Mouse (Mus musculus): ENCODE measurements around the gene Tnfrsf13c. TPM values are rescaled to one million over a fixed set of nuclear protein-coding genes. Genes with fewer than 3 reads are reported as not detected.
A peak's percentile ranks its signal among the peaks of the same experiment; 100 is the strongest.

Tnfrsf13c gene
- total and polyA plus RNA-seq, 3 experiments: 204 to 287 (median 257) TPM

- Histone ChIP-seq H3K27ac (ENCODE audit: insufficient read depth, low read depth) (no peak overlapping the region), H3K27me3 (replicated peaks) (peaks cover 85% of the 10 kb centered on the region), H3K9ac (ENCODE audit: insufficient read depth, low read depth) (no peak overlapping the region), H3K79me2 (replicated peaks; ENCODE audit: control insufficient read depth, extremely low read depth, insufficient read depth, poor library complexity, severe bottlenecking) (no peaks in the 10 kb centered on the region), H3K4me1 (ENCODE audit: control insufficient read depth in 1 of 2, insufficient read depth in 2 of 2) (no peaks in the 10 kb centered on the region), H3K4me3 (replicated peaks in 1 of 3; ENCODE audit: low read depth in 2 of 3, low read length in 2 of 3, poor library complexity in 1 of 3) (no peak overlapping the region), H3K36me3 (replicated peaks in 1 of 2; ENCODE audit: control insufficient read depth in 1 of 2, insufficient read depth in 1 of 2, low read length in 1 of 2) (no peaks in the 10 kb centered on the region), H3K4me2 (ENCODE audit: insufficient read depth, low read depth, poor library complexity, severe bottlenecking) (no peak overlapping the region), H3K9me3 (replicated peaks; ENCODE audit: low read length) (no peaks in the 10 kb centered on the region)
- DNase-seq (ENCODE audit: extremely low read depth): peak; percentile 49
- TF ChIP-seq USF2 (conservative IDR thresholded peaks at IDR 0.05; ENCODE audit: low read depth, low read length) (no peak), UBTF (IDR thresholded peaks at IDR 0.05; ENCODE audit: low read depth, low read length) (no peak), ZNF384 (IDR thresholded peaks at IDR 0.05; ENCODE audit: low read depth, low read length) (no peak), POLR2A (IDR thresholded peaks at IDR 0.05; ENCODE audit: low read depth, low read length) (no peak), ZMIZ1 (IDR thresholded peaks at IDR 0.05; ENCODE audit: low read depth, low read length) (no peak), ZC3H11A (IDR thresholded peaks at IDR 0.05; ENCODE audit: low read depth, low read length) (peak; percentile 21; the same call in 1 of the 2 replicates), IRF4 (IDR thresholded peaks at IDR 0.05; ENCODE audit: low read depth, low read length) (0 out of 2 replicates have a peak, but pooled peaks have one; percentile 22), TCF12 (IDR thresholded peaks at IDR 0.05; ENCODE audit: low read depth, low read length) (no peak), CTCF (conservative IDR thresholded peaks at IDR 0.05 in 1 of 2, IDR thresholded peaks at IDR 0.05 in 1 of 2; ENCODE audit: low read depth in 2 of 2, low read length in 2 of 2) (peak; percentile 87), BHLHE40 (IDR thresholded peaks at IDR 0.05; ENCODE audit: low read depth, low read length) (no peak), JUND (conservative IDR thresholded peaks at IDR 0.05; ENCODE audit: low read depth, low read length) (no peak), RAD21 (IDR thresholded peaks at IDR 0.05; ENCODE audit: low read depth, low read length) (peak; percentile 80), SMC3 (IDR thresholded peaks at IDR 0.05; ENCODE audit: low read depth, low read length) (peak; percentile 70), RCOR1 (conservative IDR thresholded peaks at IDR 0.05; ENCODE audit: low read depth, low read length) (no peak)
- in situ Hi-C loops (cut with MboI; ENCODE audit: low pct_ligation_motif_present, low pct_unique_long_range_greater_than_20kb, low sequenced_read_pairs) (loop anchor here (25.0 kb wide), 1 partner anchor 821 kb away; the partner anchor contains the start of gene Serhl), dilution Hi-C loops (cut with MboI; ENCODE audit: extremely low pct_ligation_motif_present, extremely low pct_unique_long_range_greater_than_20kb, low sequenced_read_pairs) (no loop called here)
Measured at GRCm38 (mm10) chr15:82266356-82266755, 42.2 kb upstream of the Tnfrsf13c start.

GRCm38 (mm10) chr15:82259510-82259909 lies 35.3 kb upstream of the Tnfrsf13c start:
- peaks cover 89% of the 10 kb centered on the region for H3K27me3 ChIP-seq (replicated peaks)
- H3K79me2 ChIP-seq (replicated peaks; ENCODE audit: control insufficient read depth, extremely low read depth, insufficient read depth, poor library complexity, severe bottlenecking): no peaks in the 10 kb centered on the region
- H3K9ac ChIP-seq (ENCODE audit: insufficient read depth, low read depth): no peak overlapping the region
- H3K4me3 ChIP-seq (replicated peaks in 1 of 3; ENCODE audit: low read depth in 2 of 3, low read length in 2 of 3, poor library complexity in 1 of 3): no peak overlapping the region
- DNase-seq (ENCODE audit: extremely low read depth): peak; percentile 64
- peaks cover 8 to 17% of the 10 kb centered on the region in 2 experiments for H3K4me1 ChIP-seq (ENCODE audit: control insufficient read depth in 1 of 2, insufficient read depth in 2 of 2)
- dilution Hi-C loops (cut with MboI; ENCODE audit: extremely low pct_ligation_motif_present, extremely low pct_unique_long_range_greater_than_20kb, low sequenced_read_pairs) (no loop called here), in situ Hi-C loops (cut with MboI; ENCODE audit: low pct_ligation_motif_present, low pct_unique_long_range_greater_than_20kb, low sequenced_read_pairs) (loop anchor here (25.0 kb wide), 1 partner anchor 828 kb away; the partner anchor contains the start of gene Serhl)
- no peak overlapping the region for H3K4me2 ChIP-seq (ENCODE audit: insufficient read depth, low read depth, poor library complexity, severe bottlenecking)
- peaks cover 10% of the 10 kb centered on the region for H3K9me3 ChIP-seq (replicated peaks; ENCODE audit: low read length)
- no peaks in the 10 kb centered on the region for H3K36me3 ChIP-seq (replicated peaks in 1 of 2; ENCODE audit: control insufficient read depth in 1 of 2, insufficient read depth in 1 of 2, low read length in 1 of 2)
- no peak overlapping the region for H3K27ac ChIP-seq (ENCODE audit: insufficient read depth, low read depth)
- no peak for TF ChIP-seq TBP (conservative IDR thresholded peaks at IDR 0.05; ENCODE audit: low read depth, low read length)
- no peak for TF ChIP-seq BHLHE40 (IDR thresholded peaks at IDR 0.05; ENCODE audit: low read depth, low read length)
- TF ChIP-seq CHD2 (IDR thresholded peaks at IDR 0.05; ENCODE audit: low read length): no peak
- TF ChIP-seq MYC (IDR thresholded peaks at IDR 0.05; ENCODE audit: low read depth, low read length): no peak
- no peak for TF ChIP-seq NRF1 (IDR thresholded peaks at IDR 0.05; ENCODE audit: low read depth, low read length)
- no peak for TF ChIP-seq CHD1 (IDR thresholded peaks at IDR 0.05; ENCODE audit: low read depth, low read length)
- no peak for TF ChIP-seq USF2 (conservative IDR thresholded peaks at IDR 0.05; ENCODE audit: low read depth, low read length)
- TF ChIP-seq UBTF (IDR thresholded peaks at IDR 0.05; ENCODE audit: low read depth, low read length): no peak
- no peak for TF ChIP-seq ZMIZ1 (IDR thresholded peaks at IDR 0.05; ENCODE audit: low read depth, low read length)
- 0 out of 2 replicates have a peak, but pooled peaks have one; percentile 11 for TF ChIP-seq ZC3H11A (IDR thresholded peaks at IDR 0.05; ENCODE audit: low read depth, low read length)
- TF ChIP-seq JUN (IDR thresholded peaks at IDR 0.05; ENCODE audit: insufficient read depth, low read depth, low read length): no peak
- TF ChIP-seq POLR2AphosphoS2 (IDR thresholded peaks at IDR 0.05; ENCODE audit: low read depth, low read length): no peak
- 0 out of 2 replicates have a peak, but pooled peaks have one; percentile 32 for TF ChIP-seq TCF12 (IDR thresholded peaks at IDR 0.05; ENCODE audit: low read depth, low read length)
- TF ChIP-seq ELF1 (IDR thresholded peaks at IDR 0.05; ENCODE audit: low read depth, low read length): no peak
- TF ChIP-seq USF1 (IDR thresholded peaks at IDR 0.05; ENCODE audit: low read depth, low read length): no peak
- TF ChIP-seq NELFE (IDR thresholded peaks at IDR 0.05; ENCODE audit: low read depth, low read length): peak; percentile 95; the same call in 1 of the 2 replicates
- peak; percentile 27; the same call in 1 of the 2 replicates for TF ChIP-seq ZNF384 (IDR thresholded peaks at IDR 0.05; ENCODE audit: low read depth, low read length)
- peak; percentile 10; the same call in 1 of the 2 replicates for TF ChIP-seq IRF4 (IDR thresholded peaks at IDR 0.05; ENCODE audit: low read depth, low read length)
- peak; percentile 87 for TF ChIP-seq SMC3 (IDR thresholded peaks at IDR 0.05; ENCODE audit: low read depth, low read length)
- TF ChIP-seq ETS1 (conservative IDR thresholded peaks at IDR 0.05; ENCODE audit: low read depth, low read length): no peak
- no peak for TF ChIP-seq E2F4 (IDR thresholded peaks at IDR 0.05; ENCODE audit: insufficient replicate concordance, low read depth, low read length)
- peak; percentile 80 to 100 for TF ChIP-seq CTCF (conservative IDR thresholded peaks at IDR 0.05 in 1 of 2, IDR thresholded peaks at IDR 0.05 in 1 of 2; ENCODE audit: low read depth in 2 of 2, low read length in 2 of 2)
- no peak for TF ChIP-seq EP300 (IDR thresholded peaks at IDR 0.05; ENCODE audit: low read length)
- no peak for TF ChIP-seq POLR2A (IDR thresholded peaks at IDR 0.05; ENCODE audit: low read depth, low read length)
- TF ChIP-seq SIN3A (IDR thresholded peaks at IDR 0.05; ENCODE audit: low read length): no peak
- TF ChIP-seq RAD21 (IDR thresholded peaks at IDR 0.05; ENCODE audit: low read depth, low read length): peak; percentile 43
- no peak for TF ChIP-seq MEF2A (IDR thresholded peaks at IDR 0.05; ENCODE audit: borderline replicate concordance, low read depth, low read length)
- no peak for TF ChIP-seq JUND (conservative IDR thresholded peaks at IDR 0.05; ENCODE audit: low read depth, low read length)
- TF ChIP-seq RCOR1 (conservative IDR thresholded peaks at IDR 0.05; ENCODE audit: low read depth, low read length): no peak

Data from CH12.LX (cell line).